Mouse (Mus musculus) embryonic facial prominence, embryonic 12.5 days (tissue): Measurements from ENCODE around the gene Bnipl. TPM values are rescaled to one million over a fixed set of nuclear protein-coding genes. Genes with fewer than 3 reads are reported as not detected.

Source experiments
- ATAC-seq: fragments of 200-750 bp; cut with Nextera tagmentation; 2 replicates; pipeline ENCODE4 v1.8.0; 2017; ENCODE audit not compliant: insufficient number of reproducible peaks, insufficient read depth, low FRiP score, low TSS enrichment
- H3K27ac ChIP-seq: fragments of 300-500 bp; sonication (generic); 2 replicates; pipeline ENCODE4 v1.5.1; 2016; ENCODE audit warnings: mild to moderate bottlenecking
- H3K27me3 ChIP-seq: fragments of 300-500 bp; sonication (generic); 2 replicates; pipeline ENCODE4 v1.6.1; 2016; ENCODE audit warnings: mild to moderate bottlenecking, moderate library complexity
- H3K36me3 ChIP-seq: fragments of 300-500 bp; sonication (generic); 2 replicates; pipeline ENCODE4 v1.6.1; 2016; ENCODE audit warnings: mild to moderate bottlenecking
- H3K4me1 ChIP-seq: fragments of 300-500 bp; sonication (generic); 2 replicates; pipeline ENCODE4 v1.6.1; 2016
- H3K4me2 ChIP-seq: fragments of 300-500 bp; sonication (generic); replicated peaks from 2 replicates; pipeline ENCODE4 v1.6.1; 2016; ENCODE audit warnings: mild to moderate bottlenecking, moderate library complexity
- H3K4me3 ChIP-seq: fragments of 300-500 bp; sonication (generic); 2 replicates; pipeline ENCODE4 v1.5.1; 2016; ENCODE audit warnings: mild to moderate bottlenecking
- H3K9ac ChIP-seq: fragments of 300-500 bp; sonication (generic); 2 replicates; pipeline ENCODE4 v1.6.1; 2016; ENCODE audit warnings: mild to moderate bottlenecking, moderate library complexity
- H3K9me3 ChIP-seq: fragments of 300-500 bp; sonication (generic); 2 replicates; pipeline ENCODE4 v1.6.1; 2016; ENCODE audit warnings: mild to moderate bottlenecking, moderate library complexity
- WGBS: fragments of 180-500 bp; shearing (Covaris S2); methylation state at CpG from one replicate; pipeline ENCODE4 v1.1.7; 2016; 5-methylcytosine and 5-hydroxymethylcytosine counted together
- polyA plus RNA-seq: library from polyadenylated mRNA; unstranded; fragments of >200 nt; fragmentation: Nextera tagmentation; extraction: Ambion mirVana; gene quantifications from 2 replicates; pipeline ENCODE4 v1.2.1, GENCODE M21; 2016

Gene Bnipl
- polyA plus RNA-seq = 1.8 and 2.5 TPM in 2 replicates

- Histone ChIP-seq H3K4me3 (no peak within 1 kb of the TSS), H3K4me2 (0 out of 2 replicates have a peak within 1 kb of the TSS, but pooled peaks have one; percentile 13)
Observed at GRCm38 (mm10) chr3:95250783-95251424, at the start of gene Bnipl. TSS of gene Bnipl (minus strand) at chr3:95251193.

GRCm38 (mm10) chr3:95298018-95298417, 47.0 kb upstream of the Bnipl start:
- Histone ChIP-seq H3K9me3 (no peaks in the 10 kb centered on the region), H3K27me3 (no peaks in the 10 kb centered on the region), H3K4me1 (0 out of 2 replicates have a peak, but pooled peaks cover 5% of the 10 kb centered on the region), H3K4me2 (no peak overlapping the region), H3K36me3 (peaks cover 25% of the 10 kb centered on the region), H3K4me3 (no peak overlapping the region), H3K9ac (no peak overlapping the region), H3K27ac (no peak overlapping the region)
- no peak for ATAC-seq
- WGBS = 90% methylated on average over 7 of the region's 7 CpGs

More at GRCm38 (mm10) chr3:95250783-95251424, at the start of gene Bnipl:
- Histone ChIP-seq H3K9me3 (no peaks in the 10 kb centered on the region), H3K27me3 (no peaks in the 10 kb centered on the region), H3K9ac (no peak within 1 kb of the TSS), H3K36me3 (peaks cover 39% of the 10 kb centered on the region), H3K4me1 (no peaks in the 10 kb centered on the region), H3K27ac (no peak within 1 kb of the TSS)
- WGBS = 47% methylated on average over 7 of the region's 7 CpGs
- peak; percentile 72 for ATAC-seq

GRCm38 (mm10) chr3:95296103-95296469, 45.1 kb upstream of the Bnipl start:
- ATAC-seq = no peak
- 0 out of 2 replicates have a peak overlapping the region, but pooled peaks have one; percentile 57 for H3K27ac ChIP-seq
- no peak overlapping the region for H3K4me2 ChIP-seq
- H3K4me1 ChIP-seq = 0 out of 2 replicates have a peak, but pooled peaks cover 5% of the 10 kb centered on the region
- H3K9ac ChIP-seq = no peak overlapping the region
- 9% methylated on average over 5 of the region's 5 CpGs for WGBS
- H3K27me3 ChIP-seq = no peaks in the 10 kb centered on the region
- no peak overlapping the region for H3K4me3 ChIP-seq
- H3K36me3 ChIP-seq = peaks cover 41% of the 10 kb centered on the region
- no peaks in the 10 kb centered on the region for H3K9me3 ChIP-seq

- H3K4me3 ChIP-seq = no peak overlapping the region
- no peak overlapping the region for H3K27ac ChIP-seq
- no peak overlapping the region for H3K4me2 ChIP-seq
- H3K27me3 ChIP-seq = no peaks in the 10 kb centered on the region
- no peak for ATAC-seq
- H3K9ac ChIP-seq = no peak overlapping the region
- no peaks in the 10 kb centered on the region for H3K9me3 ChIP-seq
- H3K4me1 ChIP-seq = 0 out of 2 replicates have a peak, but pooled peaks cover 5% of the 10 kb centered on the region
- H3K36me3 ChIP-seq = peaks cover 46% of the 10 kb centered on the region
- 74% methylated on average over 11 of the region's 11 CpGs for WGBS
Observed at GRCm38 (mm10) chr3:95295321-95296102, 44.5 kb upstream of the Bnipl start.

GRCm38 (mm10) chr3:95294718-95295117, 43.7 kb upstream of the Bnipl start:
- Histone ChIP-seq H3K4me3 (no peak overlapping the region), H3K27ac (no peak overlapping the region), H3K4me1 (0 out of 2 replicates have a peak, but pooled peaks cover 5% of the 10 kb centered on the region), H3K9ac (no peak overlapping the region), H3K4me2 (no peak overlapping the region), H3K9me3 (no peaks in the 10 kb centered on the region), H3K27me3 (no peaks in the 10 kb centered on the region), H3K36me3 (peaks cover 54% of the 10 kb centered on the region)
- 85% methylated on average over 5 of the region's 5 CpGs for WGBS
- no peak for ATAC-seq

- Histone ChIP-seq H3K4me3 (no peak overlapping the region), H3K27me3 (no peaks in the 10 kb centered on the region), H3K27ac (no peak overlapping the region), H3K36me3 (peaks cover 57% of the 10 kb centered on the region), H3K9me3 (no peaks in the 10 kb centered on the region), H3K4me1 (0 out of 2 replicates have a peak, but pooled peaks cover 5% of the 10 kb centered on the region), H3K4me2 (no peak overlapping the region), H3K9ac (no peak overlapping the region)
- no peak for ATAC-seq
- 88% methylated on average over 7 of the region's 7 CpGs for WGBS
Observed at GRCm38 (mm10) chr3:95294316-95294715, 43.3 kb upstream of the Bnipl start.

GRCm38 (mm10) chr3:95293537-95293936, 42.5 kb upstream of the Bnipl start:
- ATAC-seq = no peak
- no peak overlapping the region for H3K9ac ChIP-seq
- H3K36me3 ChIP-seq = peaks cover 61% of the 10 kb centered on the region
- WGBS = 82% methylated on average over 11 of the region's 11 CpGs
- H3K4me3 ChIP-seq = no peak overlapping the region
- no peaks in the 10 kb centered on the region for H3K9me3 ChIP-seq
- 0 out of 2 replicates have a peak, but pooled peaks cover 5% of the 10 kb centered on the region for H3K4me1 ChIP-seq
- H3K27ac ChIP-seq = no peak overlapping the region
- no peaks in the 10 kb centered on the region for H3K27me3 ChIP-seq
- H3K4me2 ChIP-seq = no peak overlapping the region

GRCm38 (mm10) chr3:95292899-95293298, 41.9 kb upstream of the Bnipl start:
- Histone ChIP-seq H3K27me3 (no peaks in the 10 kb centered on the region), H3K4me1 (0 out of 2 replicates have a peak, but pooled peaks cover 5% of the 10 kb centered on the region), H3K9ac (no peak overlapping the region), H3K4me3 (no peak overlapping the region), H3K9me3 (no peaks in the 10 kb centered on the region), H3K27ac (no peak overlapping the region), H3K36me3 (peaks cover 68% of the 10 kb centered on the region), H3K4me2 (no peak overlapping the region)
- 91% methylated on average over 2 of the region's 2 CpGs for WGBS
- ATAC-seq = no peak

- Histone ChIP-seq H3K4me2 (no peak overlapping the region), H3K4me3 (no peak overlapping the region), H3K27ac (no peak overlapping the region), H3K9me3 (no peaks in the 10 kb centered on the region), H3K9ac (no peak overlapping the region), H3K4me1 (0 out of 2 replicates have a peak, but pooled peaks cover 5% of the 10 kb centered on the region), H3K36me3 (peaks cover 75% of the 10 kb centered on the region), H3K27me3 (no peaks in the 10 kb centered on the region)
- WGBS = 81% methylated on average over 4 of the region's 4 CpGs
- no peak for ATAC-seq
Observed at GRCm38 (mm10) chr3:95291041-95291440, 40.0 kb upstream of the Bnipl start.

GRCm38 (mm10) chr3:95290156-95290555, 39.2 kb upstream of the Bnipl start:
- 69% methylated on average over 6 of the region's 6 CpGs for WGBS

GRCm38 (mm10) chr3:95289419-95289818, 38.4 kb upstream of the Bnipl start:
- 87% methylated on average over 4 of the region's 4 CpGs for WGBS
- peaks cover 63% of the 10 kb centered on the region for H3K36me3 ChIP-seq
- H3K4me2 ChIP-seq = no peak overlapping the region

More at GRCm38 (mm10) chr3:95290156-95290555, 39.2 kb upstream of the Bnipl start:
- Histone ChIP-seq H3K4me3 (no peak overlapping the region), H3K9me3 (no peaks in the 10 kb centered on the region), H3K36me3 (peaks cover 70% of the 10 kb centered on the region), H3K27me3 (no peaks in the 10 kb centered on the region), H3K27ac (no peak overlapping the region), H3K9ac (no peak overlapping the region), H3K4me2 (no peak overlapping the region), H3K4me1 (no peaks in the 10 kb centered on the region)
- ATAC-seq = no peak

More at GRCm38 (mm10) chr3:95289419-95289818, 38.4 kb upstream of the Bnipl start:
- H3K9me3 ChIP-seq = no peaks in the 10 kb centered on the region
- no peak overlapping the region for H3K9ac ChIP-seq
- no peak overlapping the region for H3K27ac ChIP-seq
- ATAC-seq = no peak
- H3K4me3 ChIP-seq = no peak overlapping the region
- no peaks in the 10 kb centered on the region for H3K27me3 ChIP-seq
- H3K4me1 ChIP-seq = 0 out of 2 replicates have a peak, but pooled peaks cover 4% of the 10 kb centered on the region
